Mouse (Mus musculus): ENCODE measurements around the gene Slpi. TPM values are rescaled to one million over a fixed set of nuclear protein-coding genes. Genes with fewer than 3 reads are reported as not detected.

Gene Slpi
- total and polyA plus RNA-seq, 3 experiments = not detected

DNA sequence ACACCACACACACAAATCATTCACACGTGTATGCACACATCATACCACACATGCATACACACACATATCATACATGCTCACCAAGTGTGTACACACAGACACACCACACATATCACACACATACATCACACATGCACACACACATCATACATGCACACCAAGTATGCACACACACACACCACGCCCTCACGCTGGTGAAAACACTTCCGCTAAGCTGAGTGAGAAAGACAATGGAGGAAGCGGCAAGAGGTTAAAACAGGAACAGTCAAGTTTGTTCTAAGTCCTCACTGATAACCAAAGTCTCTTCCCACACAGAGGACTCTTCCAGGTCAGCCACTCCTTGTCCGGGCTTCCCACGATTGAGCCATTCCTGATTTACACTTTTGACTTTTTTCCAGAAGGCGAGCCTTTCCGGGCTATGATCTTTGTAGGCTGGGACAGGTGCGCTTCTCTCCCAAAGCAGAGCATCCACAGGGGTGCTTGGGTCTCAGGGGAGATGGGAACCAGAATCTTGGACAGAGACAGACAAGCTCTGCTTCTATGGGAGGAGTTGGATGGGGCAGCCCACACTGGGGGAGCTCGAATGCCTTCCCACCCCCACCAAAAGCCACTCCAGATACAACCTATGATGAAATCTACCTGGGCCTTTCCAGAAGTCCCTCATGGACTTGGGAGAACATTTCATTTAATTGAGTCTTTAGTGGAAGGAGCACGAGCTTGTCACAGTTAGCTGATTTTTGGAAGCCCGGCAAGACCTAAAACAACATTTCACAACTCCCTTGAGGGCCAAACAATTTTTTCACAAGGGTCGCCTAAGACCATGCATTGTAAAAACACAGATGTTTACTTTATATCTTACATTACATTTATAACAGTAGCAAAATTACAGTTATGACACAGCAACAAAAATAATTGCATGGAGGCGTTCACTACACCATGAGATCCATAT lies 11.1 kb downstream of the Slpi start:
- H3K4me1 ChIP-seq (ENCODE audit: insufficient read depth, low read depth, low read length) = no peaks in the 10 kb centered on the region
- no peaks in the 10 kb centered on the region for H3K27me3 ChIP-seq (ENCODE audit: insufficient read depth, low read length)
- H3K36me3 ChIP-seq (replicated peaks) = no peaks in the 10 kb centered on the region
- no peak for DNase-seq (ENCODE audit: low spot score)
- no peak overlapping the region for H3K4me3 ChIP-seq (ENCODE audit: low read depth, low read length)
- no peak for ATAC-seq (ENCODE audit: extremely low read depth, insufficient number of reproducible peaks, low FRiP score, poor library complexity, severe bottlenecking)
- TF ChIP-seq GATA1 (IDR thresholded peaks at IDR 0.05; ENCODE audit: borderline replicate concordance, low read length) (no peak), TAL1 (conservative IDR thresholded peaks at IDR 0.05; ENCODE audit: low read depth, low read length) (no peak), POLR2AphosphoS5 (IDR thresholded peaks at IDR 0.05; ENCODE audit: insufficient replicate concordance, low read depth, low read length) (no peak)
- no peaks in the 10 kb centered on the region for H3K9me3 ChIP-seq (replicated peaks)

DNA sequence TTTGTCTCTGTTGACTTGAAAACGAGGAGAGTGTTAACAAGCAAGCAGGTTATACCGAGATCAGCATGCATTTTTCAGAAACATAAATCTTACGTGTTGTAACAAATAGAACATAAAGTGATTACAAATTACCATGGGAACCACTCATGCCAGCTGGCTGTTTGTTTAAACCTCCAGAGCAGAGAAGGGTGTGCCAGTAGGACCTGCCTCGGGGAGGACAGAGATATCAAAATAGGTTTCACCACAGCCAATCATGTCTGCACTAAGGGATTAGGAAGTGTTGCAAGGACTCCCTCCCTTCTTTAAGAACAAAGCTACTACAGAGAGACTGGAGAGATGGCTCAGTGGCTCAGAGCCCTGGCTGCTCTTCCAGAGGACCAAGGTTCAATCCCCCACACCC lies 15.7 kb downstream of the Slpi start:
- H3K27me3 ChIP-seq (ENCODE audit: insufficient read depth, low read length) = no peaks in the 10 kb centered on the region
- H3K36me3 ChIP-seq (replicated peaks) = no peaks in the 10 kb centered on the region
- ATAC-seq (ENCODE audit: extremely low read depth, insufficient number of reproducible peaks, low FRiP score, poor library complexity, severe bottlenecking) = no peak

DNA sequence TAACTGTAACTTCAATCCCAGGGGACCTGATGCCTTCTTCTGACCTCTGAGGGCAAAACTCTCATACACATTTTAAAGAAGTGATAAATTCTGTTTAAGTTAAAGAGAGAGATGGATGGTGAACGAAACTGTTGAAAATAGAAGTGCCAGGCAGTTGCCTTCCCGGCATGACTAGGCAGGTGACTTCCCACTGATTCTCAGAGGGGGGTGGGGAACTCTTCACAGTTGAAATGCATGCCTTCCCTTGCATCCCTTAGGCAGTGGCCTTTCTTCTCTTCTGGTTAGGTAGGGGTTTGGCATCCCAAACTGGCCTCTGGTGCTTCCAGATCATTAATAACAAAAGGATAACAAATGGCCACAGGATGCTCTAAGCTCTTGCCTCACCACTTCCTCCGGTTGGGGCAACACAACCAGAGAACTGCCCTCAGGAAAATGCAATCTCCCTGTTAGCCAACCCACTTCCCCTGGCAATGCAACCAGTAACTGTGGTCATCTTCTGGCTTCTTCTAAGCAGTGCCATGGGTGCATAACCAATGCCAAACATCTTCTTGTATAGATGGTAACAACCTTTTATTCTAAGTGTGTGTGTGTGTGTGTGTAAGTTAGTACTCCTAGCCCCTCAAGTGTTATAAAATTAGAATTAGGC lies 16.4 kb downstream of the Slpi start:
- Histone ChIP-seq H3K4me1 (ENCODE audit: insufficient read depth, low read depth, low read length) (no peaks in the 10 kb centered on the region), H3K36me3 (replicated peaks) (no peaks in the 10 kb centered on the region)
- ATAC-seq (ENCODE audit: extremely low read depth, insufficient number of reproducible peaks, low FRiP score, poor library complexity, severe bottlenecking) = no peak

More for the DNA sequence above, 15.7 kb downstream of the Slpi start:
- Histone ChIP-seq H3K4me3 (ENCODE audit: low read depth, low read length) (no peak overlapping the region), H3K4me1 (ENCODE audit: insufficient read depth, low read depth, low read length) (no peaks in the 10 kb centered on the region), H3K9me3 (replicated peaks) (no peaks in the 10 kb centered on the region)
- no peak for DNase-seq (ENCODE audit: low spot score)
- TF ChIP-seq CTCF (IDR thresholded peaks at IDR 0.05; ENCODE audit: low read depth, low read length) (no peak), POLR2AphosphoS5 (IDR thresholded peaks at IDR 0.05; ENCODE audit: insufficient replicate concordance, low read depth, low read length) (no peak), TAL1 (conservative IDR thresholded peaks at IDR 0.05; ENCODE audit: low read depth, low read length) (no peak), GATA1 (IDR thresholded peaks at IDR 0.05; ENCODE audit: borderline replicate concordance, low read length) (no peak), GATA2 (IDR thresholded peaks at IDR 0.05; ENCODE audit: borderline replicate concordance, low read depth, low read length) (no peak)

DNA sequence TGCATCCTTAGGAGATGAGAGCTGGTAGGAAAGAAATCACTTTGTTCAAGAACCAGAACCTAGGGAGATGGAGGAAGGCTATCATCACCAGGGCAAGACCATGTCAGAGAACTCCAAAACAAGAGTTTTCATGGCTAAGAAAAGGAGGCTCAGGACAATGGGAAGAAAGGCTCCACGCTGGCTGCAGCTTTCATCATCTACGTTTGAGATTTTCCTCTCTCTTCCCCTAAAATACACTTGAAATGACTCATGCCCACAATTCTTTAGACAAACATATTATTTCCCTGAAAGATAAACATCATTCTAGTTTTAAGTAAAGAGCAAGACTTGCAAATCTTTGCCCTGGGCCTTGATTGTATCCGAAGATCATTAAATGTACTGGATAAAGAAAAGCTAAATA lies 17.5 kb downstream of the Slpi start:
- H3K4me1 ChIP-seq (ENCODE audit: insufficient read depth, low read depth, low read length) = no peaks in the 10 kb centered on the region
- DNase-seq (ENCODE audit: low spot score) (no peak), ATAC-seq (ENCODE audit: extremely low read depth, insufficient number of reproducible peaks, low FRiP score, poor library complexity, severe bottlenecking) (no peak)
- H3K36me3 ChIP-seq (replicated peaks) = no peaks in the 10 kb centered on the region
- H3K27me3 ChIP-seq (ENCODE audit: insufficient read depth, low read length) = no peaks in the 10 kb centered on the region
- TF ChIP-seq POLR2AphosphoS5 (IDR thresholded peaks at IDR 0.05; ENCODE audit: insufficient replicate concordance, low read depth, low read length) (no peak), TAL1 (conservative IDR thresholded peaks at IDR 0.05; ENCODE audit: low read depth, low read length) (no peak)
- no peaks in the 10 kb centered on the region for H3K9me3 ChIP-seq (replicated peaks)
- no peak overlapping the region for H3K4me3 ChIP-seq (ENCODE audit: low read depth, low read length)

More for the DNA sequence above, 16.4 kb downstream of the Slpi start:
- no peak for DNase-seq (ENCODE audit: low spot score)
- Histone ChIP-seq H3K4me3 (ENCODE audit: low read depth, low read length) (no peak overlapping the region), H3K9me3 (replicated peaks) (no peaks in the 10 kb centered on the region), H3K27me3 (ENCODE audit: insufficient read depth, low read length) (no peaks in the 10 kb centered on the region)
- no peak for TF ChIP-seq GATA2 (IDR thresholded peaks at IDR 0.05; ENCODE audit: borderline replicate concordance, low read depth, low read length)
- no peak for TF ChIP-seq POLR2AphosphoS5 (IDR thresholded peaks at IDR 0.05; ENCODE audit: insufficient replicate concordance, low read depth, low read length)
- no peak for TF ChIP-seq TAL1 (conservative IDR thresholded peaks at IDR 0.05; ENCODE audit: low read depth, low read length)
- no peak for TF ChIP-seq CTCF (IDR thresholded peaks at IDR 0.05; ENCODE audit: low read depth, low read length)
- no peak for TF ChIP-seq GATA1 (IDR thresholded peaks at IDR 0.05; ENCODE audit: borderline replicate concordance, low read length)

DNA sequence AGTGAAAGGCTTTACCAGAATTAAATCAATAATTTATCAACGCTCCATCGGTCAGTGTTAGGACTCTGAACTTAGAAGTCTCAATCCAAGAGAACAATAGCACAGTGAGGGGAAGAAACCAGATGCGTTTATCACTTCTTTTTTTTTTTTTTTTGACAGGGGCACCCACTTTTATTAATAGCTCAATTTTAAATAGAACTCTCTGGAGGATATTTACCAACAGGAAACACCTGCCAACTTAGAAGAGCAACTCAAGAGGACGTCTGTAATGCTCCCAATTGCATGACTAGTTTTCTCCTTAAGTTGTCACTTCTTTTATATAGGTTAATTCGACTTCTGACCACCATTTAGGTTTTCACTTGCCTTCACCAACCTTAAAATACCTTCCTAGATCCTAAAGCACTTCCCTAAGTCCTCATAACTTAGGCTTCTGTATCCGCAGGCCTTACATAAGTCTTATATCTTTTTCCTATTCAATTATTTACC lies 20.2 kb downstream of the Slpi start:
- 0 out of 2 replicates have a peak, but pooled peaks cover 3% of the 10 kb centered on the region for H3K9me3 ChIP-seq (replicated peaks)
- DNase-seq (ENCODE audit: low spot score) (no peak), ATAC-seq (ENCODE audit: extremely low read depth, insufficient number of reproducible peaks, low FRiP score, poor library complexity, severe bottlenecking) (no peak)
- H3K36me3 ChIP-seq (replicated peaks) = no peaks in the 10 kb centered on the region
- H3K4me3 ChIP-seq (ENCODE audit: low read depth, low read length) = no peak overlapping the region
- TF ChIP-seq GATA2 (IDR thresholded peaks at IDR 0.05; ENCODE audit: borderline replicate concordance, low read depth, low read length) (no peak), GATA1 (IDR thresholded peaks at IDR 0.05; ENCODE audit: borderline replicate concordance, low read length) (no peak), CTCF (IDR thresholded peaks at IDR 0.05; ENCODE audit: low read depth, low read length) (no peak)
- no peaks in the 10 kb centered on the region for H3K27me3 ChIP-seq (ENCODE audit: insufficient read depth, low read length)
- H3K4me1 ChIP-seq (ENCODE audit: insufficient read depth, low read depth, low read length) = no peaks in the 10 kb centered on the region

DNA sequence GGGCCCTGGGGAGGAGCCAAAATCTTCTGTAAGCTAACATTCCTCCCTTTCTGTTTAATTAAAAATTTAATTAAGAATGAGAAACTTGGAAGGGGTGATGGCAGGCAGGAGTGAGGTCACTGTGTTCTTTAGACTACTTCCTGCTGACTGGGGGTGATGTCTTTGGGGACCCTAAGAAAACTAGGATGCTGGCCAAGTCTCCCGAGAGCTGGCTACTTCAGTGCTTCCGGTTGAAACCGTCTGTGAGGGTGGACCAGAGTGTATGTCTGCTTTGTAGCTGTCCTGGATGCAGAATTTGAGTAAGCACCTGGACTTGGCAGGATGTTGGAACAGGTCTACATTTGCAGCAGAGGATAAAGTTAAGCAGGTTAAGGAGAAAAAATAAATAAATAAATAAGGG lies 21.9 kb downstream of the Slpi start:
- Histone ChIP-seq H3K27me3 (ENCODE audit: insufficient read depth, low read length) (no peaks in the 10 kb centered on the region), H3K36me3 (replicated peaks) (no peaks in the 10 kb centered on the region), H3K4me3 (ENCODE audit: low read depth, low read length) (no peak overlapping the region), H3K9me3 (replicated peaks) (0 out of 2 replicates have a peak, but pooled peaks cover 3% of the 10 kb centered on the region), H3K4me1 (ENCODE audit: insufficient read depth, low read depth, low read length) (no peaks in the 10 kb centered on the region)
- no peak for ATAC-seq (ENCODE audit: extremely low read depth, insufficient number of reproducible peaks, low FRiP score, poor library complexity, severe bottlenecking)
- TF ChIP-seq POLR2AphosphoS5 (IDR thresholded peaks at IDR 0.05; ENCODE audit: insufficient replicate concordance, low read depth, low read length) (no peak), GATA1 (IDR thresholded peaks at IDR 0.05; ENCODE audit: borderline replicate concordance, low read length) (no peak), TAL1 (conservative IDR thresholded peaks at IDR 0.05; ENCODE audit: low read depth, low read length) (no peak), CTCF (IDR thresholded peaks at IDR 0.05; ENCODE audit: low read depth, low read length) (no peak), GATA2 (IDR thresholded peaks at IDR 0.05; ENCODE audit: borderline replicate concordance, low read depth, low read length) (no peak)
- no peak for DNase-seq (ENCODE audit: low spot score)

Measured in G1E (cell line).